Mouse (Mus musculus) urinary bladder, postnatal 14 days (tissue): Measurements from ENCODE around the gene Gm21762.
"Not testable (repeated sequence)": the region's sequence is repeated elsewhere in the genome, so short reads cannot be mapped to it uniquely, and the experiment has no call there.

Experiments
- DNase-seq: peaks from one replicate; pipeline ENCODE4 v3.0.0; 2021; ENCODE audit warnings: low spot score

Gm21762 gene

DNA sequence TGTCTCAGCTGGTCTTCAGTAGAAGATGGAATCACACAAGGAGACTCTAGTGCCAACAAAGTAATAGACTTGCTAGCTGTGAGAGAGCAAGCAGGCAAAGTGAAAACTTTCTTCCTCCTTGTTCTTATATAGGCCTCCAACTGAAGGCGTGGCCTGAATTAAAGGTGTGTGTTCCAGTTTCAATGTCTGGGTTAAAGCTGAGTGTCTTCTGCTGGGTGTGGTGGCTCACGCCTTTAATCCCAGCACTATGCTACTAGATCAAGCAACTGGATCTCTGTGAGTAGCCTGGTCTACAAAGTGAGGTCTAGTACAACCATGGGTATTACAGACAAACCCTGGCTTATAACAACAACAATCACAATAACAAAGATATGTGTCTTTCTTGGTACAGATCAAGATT lies at the start of gene Gm21762:
Gene Gm21762, minus strand, starts transcription at position 101 of the 400 bp plus-strand sequence.
- DNase-seq = not testable (repeated sequence)

GRCm38 (mm10) chr13:120262870-120263269 lies 47.1 kb upstream of the Gm21762 start, which contains the start of gene AF067061:
TSS of gene AF067061 (plus strand) at chr13:120263114.
- not testable (repeated sequence) for DNase-seq

- DNase-seq = not testable (repeated sequence)
Observed at GRCm38 (mm10) chr13:120259718-120260117, 44.0 kb upstream of the Gm21762 start.

DNA sequence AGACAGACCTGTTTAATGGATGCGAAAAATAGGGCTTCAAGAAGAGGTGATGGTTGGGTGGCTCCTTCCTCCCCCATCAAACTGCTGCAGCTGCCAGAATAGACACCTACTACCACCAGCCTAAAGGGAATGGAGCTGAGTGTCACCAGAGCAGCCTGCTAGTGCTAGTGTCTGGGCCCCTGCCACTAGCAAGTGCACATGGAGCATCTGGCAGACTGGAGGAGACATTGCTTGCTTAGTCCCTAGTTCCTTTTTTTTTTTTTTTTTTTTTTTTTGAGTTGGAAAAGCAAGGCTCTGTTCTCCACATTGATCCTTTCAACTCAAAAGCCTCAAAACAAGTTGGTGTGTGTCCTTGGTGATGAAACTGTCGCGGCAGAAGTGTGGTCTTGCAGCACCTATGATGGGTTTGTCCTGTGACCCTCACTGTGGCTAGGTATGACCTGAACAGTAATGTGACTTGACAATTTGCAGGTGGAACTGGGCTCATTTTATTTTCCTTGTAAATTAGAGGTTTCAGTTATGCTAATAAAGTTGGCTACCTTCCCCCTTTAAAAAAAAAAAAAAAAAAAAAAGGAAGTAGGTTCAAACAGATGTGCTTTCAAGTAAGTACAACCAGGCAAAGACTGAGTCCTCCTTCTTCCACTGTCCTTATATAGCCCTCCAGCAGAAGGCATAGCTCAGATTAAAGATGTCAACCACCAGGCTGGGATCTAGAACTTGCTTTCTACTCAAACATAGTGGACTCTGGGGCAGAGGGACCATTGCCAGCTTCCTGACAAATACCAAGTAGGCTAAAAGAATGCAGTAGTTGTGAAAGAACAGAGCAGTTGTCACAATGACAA lies 43.3 kb upstream of the Gm21762 start:
- not testable (repeated sequence) for DNase-seq

GRCm38 (mm10) chr13:120251208-120251924 lies 35.6 kb upstream of the Gm21762 start:
- not testable (repeated sequence) for DNase-seq

- not testable (repeated sequence) for DNase-seq
Observed at GRCm38 (mm10) chr13:120238811-120239210, 23.1 kb upstream of the Gm21762 start, which contains the start of gene Gm21731. TSS of gene Gm21731 (plus strand) at chr13:120239111.

DNA sequence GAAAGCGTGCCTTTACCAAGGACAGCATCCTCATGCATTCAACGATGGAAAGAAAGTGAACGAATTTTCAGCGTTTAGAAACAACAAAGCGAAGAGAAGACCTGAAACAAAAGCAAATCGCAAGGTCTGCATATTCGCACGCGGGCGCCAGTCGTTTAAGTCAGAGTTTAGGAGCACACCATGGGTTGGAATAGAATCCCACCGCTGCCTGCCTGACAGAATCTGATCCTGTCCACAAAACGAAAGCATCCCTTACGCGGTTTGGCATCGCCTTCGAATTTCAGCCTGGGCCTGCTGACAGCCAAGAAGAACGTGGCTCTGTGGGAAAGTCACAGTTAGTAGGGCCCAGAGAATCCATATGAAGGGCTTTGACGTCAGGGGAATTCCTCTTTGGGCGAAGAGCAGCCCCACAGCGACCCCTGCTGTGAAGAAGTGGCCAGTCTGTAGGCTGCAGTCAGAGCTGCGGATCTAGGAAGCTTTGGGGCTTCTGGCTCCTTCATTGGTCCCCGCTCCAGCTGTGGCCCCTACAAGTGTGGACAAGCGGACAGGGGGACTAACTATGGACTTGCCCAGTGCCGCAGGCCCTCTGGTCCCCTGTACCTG lies 16.8 kb upstream of the Gm21762 start:
- not testable (repeated sequence) for DNase-seq

- DNase-seq = not testable (repeated sequence)
Observed at GRCm38 (mm10) chr13:120231798-120232197, 16.1 kb upstream of the Gm21762 start.

DNA sequence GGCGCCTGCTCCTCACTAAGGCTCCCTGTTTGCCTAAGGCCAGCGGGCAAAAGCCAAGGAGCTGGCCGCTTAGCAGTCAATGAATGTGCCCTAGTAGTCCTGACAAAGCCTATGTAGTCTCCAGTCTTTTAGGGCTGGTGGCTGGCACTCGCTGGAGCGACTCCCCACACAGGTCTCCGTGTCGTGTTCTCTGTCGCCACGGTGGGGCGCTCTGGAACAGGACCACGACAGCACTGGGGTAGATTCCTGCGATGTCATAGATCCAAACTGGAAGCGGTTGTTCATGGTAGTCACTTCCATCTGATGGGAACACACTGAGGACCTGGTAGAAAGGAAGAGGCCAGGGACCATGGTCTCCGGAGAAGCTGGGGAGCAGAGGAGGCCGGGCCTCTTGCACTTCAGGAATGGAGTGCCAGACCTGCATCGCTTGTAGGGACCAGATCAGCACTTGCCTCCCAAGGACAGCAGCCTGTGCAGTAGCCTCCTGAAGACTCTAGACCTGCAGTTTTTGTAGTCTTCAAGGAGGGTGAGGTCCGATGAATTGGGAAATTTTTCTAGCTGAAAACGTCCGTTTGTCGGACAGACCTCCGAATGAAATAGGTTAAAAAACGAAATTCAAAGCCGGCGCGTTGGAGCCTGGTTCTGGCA lies 7.4 kb upstream of the Gm21762 start:
- DNase-seq = not testable (repeated sequence)

DNA sequence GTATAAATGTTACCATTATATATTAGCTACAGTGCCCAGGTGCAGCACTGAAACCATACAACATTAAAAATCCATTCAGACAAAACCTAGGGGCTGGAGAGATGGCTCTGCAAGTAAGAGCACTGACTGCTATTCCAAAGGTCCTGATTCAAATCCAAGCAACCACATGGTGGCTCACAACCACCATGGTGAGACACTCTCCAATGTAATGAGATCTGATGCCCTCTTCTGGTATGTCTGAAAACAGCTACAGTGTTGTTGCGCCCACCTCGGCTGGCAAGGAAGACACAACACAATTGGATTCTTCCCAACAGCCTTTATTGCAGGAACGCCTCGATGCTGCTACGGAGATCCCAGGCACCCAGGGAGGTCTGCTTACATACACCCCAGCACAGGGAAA lies 5.2 kb upstream of the Gm21762 start:
- not testable (repeated sequence) for DNase-seq

GRCm38 (mm10) chr13:120196189-120196821 lies 19.4 kb downstream of the Gm21762 start:
- DNase-seq = not testable (repeated sequence)

DNA sequence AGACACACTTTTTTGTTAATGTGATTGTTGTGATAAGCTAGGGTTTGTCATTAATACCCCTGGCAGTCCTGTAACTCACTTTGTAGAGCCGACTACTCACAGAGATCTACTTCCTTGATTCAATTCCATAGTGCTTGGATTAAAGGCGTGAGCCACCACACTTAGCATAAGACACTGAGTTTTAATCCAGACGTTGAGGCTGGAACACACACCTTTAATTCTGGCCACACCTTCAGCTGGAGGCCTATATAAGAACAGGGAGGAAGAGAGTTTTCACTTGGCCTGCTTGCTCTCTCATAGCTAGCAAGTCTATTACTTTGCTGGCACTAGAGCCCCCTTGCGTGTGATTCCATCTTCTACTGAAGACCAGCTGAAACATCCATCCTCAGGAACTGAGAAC lies 43.6 kb downstream of the Gm21762 start, which contains the start of gene Gm21818:
Gene Gm21818, plus strand, starts transcription at position 301 of the 400 bp plus-strand sequence.
- DNase-seq = not testable (repeated sequence)

DNA sequence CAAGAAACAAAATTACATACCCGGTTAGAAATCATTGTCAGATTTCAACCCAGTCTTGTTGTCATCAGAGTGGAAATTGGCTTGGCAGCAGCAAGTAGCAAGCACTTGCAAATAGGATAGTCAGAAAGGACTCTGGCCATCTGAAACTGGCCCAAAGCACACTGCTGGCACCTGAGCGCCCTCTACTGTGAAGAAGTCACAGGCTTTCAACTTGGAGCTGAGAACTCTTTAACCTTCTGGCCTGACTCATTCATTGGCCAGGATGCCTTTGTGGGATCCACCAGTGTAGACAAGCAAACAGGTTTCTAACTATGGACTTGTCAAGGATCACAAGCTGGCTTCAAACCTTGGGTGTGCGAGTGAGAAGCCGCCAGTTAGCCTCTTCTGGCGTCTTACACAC lies 47.4 kb downstream of the Gm21762 start:
- DNase-seq = not testable (repeated sequence)
